Mouse (Mus musculus) neutrophil, adult 5-6 weeks (primary cell): ENCODE results near the gene Lst1. TPM values are rescaled to one million over a fixed set of nuclear protein-coding genes. Genes with fewer than 3 reads are reported as not detected.

Experiments
- ATAC-seq: fragments of 151-379, 151-347 bp; 2 replicates; pipeline ENCODE4 v1.8.0; 2017; ENCODE audit warnings: mild to moderate bottlenecking, moderate TSS enrichment; ENCODE audit not compliant: insufficient number of reproducible peaks, poor library complexity, low FRiP score, severe bottlenecking; ENCODE audit errors: extremely low read depth
- total RNA-seq: library from RNA; stranded (forward); fragments of 200-1000 nt; gene quantifications from 2 replicates; pipeline ENCODE4 v1.2.3, GENCODE M21; 2017

Lst1 gene
- total RNA-seq, 1 experiment from 2014 or later = 534 TPM

- ATAC-seq = no peak
These were observed 24.8 kb upstream of the Lst1 start for GRCm38 (mm10) chr17:35213071-35213470.

DNA sequence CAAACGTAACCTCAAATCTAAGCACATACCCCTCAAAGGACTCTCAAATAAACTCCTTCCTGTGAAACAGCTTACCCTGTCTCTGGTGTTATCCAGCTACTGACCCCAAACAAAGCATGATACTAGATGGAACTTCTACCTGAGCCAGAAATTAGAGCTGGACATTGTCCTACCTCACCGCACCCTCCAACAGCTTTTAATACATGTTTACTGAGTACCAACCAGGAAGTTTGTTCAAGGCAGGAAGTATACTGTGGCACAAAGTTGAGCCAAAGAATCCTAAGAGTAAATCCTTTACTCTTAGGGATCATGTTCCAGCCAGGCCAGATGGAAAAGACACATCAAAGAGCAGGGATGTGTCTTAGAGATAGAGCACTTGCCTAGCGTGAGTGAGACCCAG is 22.4 kb upstream of the Lst1 start:
- no peak for ATAC-seq

- ATAC-seq = peak; percentile 81
These were observed 21.7 kb upstream of the Lst1 start for GRCm38 (mm10) chr17:35209785-35210535.

DNA sequence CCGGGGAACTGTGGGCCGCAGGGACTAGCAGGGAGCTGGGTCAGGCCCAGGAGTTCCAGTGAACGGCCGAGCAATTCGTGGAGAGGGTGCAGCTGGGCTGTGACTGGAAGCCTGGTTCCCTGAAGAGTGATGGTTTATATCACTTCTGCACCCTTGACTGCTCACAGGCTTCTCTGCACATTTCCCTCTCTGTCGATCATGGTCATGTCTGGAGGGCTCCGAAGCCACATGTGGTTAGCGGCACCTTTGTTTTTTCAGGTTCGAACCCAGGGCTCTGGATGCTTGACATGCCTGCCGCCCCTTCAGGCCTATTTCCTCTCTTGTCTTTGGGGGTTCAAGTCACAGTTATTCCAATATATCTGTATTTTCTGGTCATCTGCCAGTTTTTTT is 17.1 kb upstream of the Lst1 start:
- ATAC-seq = no peak

DNA sequence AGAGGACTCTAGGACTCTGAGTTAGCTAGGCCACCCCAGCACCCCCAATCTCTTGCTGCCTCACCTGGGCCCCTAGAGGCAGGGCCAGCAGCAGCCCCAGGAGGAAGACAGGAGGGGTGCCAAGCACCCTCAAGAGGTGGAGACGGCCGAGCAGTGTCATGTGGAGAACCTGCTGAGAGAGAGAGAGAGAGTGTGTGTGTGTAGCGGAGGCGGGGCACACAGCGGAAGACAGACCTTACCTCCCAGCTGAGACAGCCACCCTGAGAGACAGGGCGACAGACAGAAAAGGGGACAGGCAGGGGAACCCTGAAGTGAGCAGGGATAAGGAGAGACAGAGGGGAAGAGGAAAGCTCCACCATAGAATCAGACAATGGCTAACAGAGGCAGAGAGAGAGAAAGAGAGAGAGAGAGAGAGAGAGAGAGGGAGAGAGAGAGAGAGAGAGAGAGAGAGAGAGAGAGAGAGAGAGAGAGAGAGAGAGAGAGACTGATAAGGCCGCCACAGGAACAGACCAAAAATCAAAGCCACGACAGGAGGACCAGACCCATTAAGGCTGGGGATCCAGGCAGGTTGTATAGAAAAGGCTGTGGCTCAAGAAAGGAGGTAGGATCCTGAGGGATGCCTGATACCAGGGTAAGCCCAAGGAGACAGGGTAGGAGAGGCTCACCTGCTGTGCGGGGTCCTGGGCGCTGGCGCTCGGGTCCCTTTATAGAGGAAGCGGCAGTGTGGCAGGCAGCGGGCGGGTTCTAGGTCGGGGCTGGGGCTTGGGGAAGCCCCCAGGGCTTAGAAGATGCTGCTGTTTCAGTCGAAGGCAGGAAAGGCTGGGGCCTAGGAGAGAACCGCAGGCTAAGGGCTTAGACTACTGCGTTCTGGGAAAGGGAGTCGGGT is 16.5 kb upstream of the Lst1 start, which contains the start of gene Lta:
Gene Lta (minus strand): TSS at position 858 of the 886 bp plus-strand sequence.
- peak; percentile 64 for ATAC-seq

- no peak for ATAC-seq
These were observed 14.2 kb upstream of the Lst1 start for GRCm38 (mm10) chr17:35202442-35202841.

DNA sequence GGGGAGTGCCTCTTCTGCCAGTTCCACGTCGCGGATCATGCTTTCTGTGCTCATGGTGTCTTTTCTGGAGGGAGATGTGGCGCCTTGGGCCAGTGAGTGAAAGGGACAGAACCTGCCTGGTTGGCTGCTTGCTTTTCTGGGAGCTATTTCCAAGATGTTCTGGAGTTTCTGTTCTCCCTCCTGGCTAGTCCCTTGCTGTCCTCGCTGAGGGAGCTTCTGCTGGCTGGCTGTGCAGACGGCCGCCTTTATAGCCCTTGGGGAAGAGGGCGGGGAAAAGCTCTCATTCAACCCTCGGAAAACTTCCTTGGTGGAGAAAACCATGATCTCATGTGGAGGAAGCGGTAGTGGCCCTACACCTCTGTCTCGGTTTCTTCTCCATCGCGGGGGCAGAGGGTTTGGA is 13.5 kb upstream of the Lst1 start, which contains the start of gene Tnf:
Gene Tnf (minus strand): TSS at position 221 of the 400 bp plus-strand sequence.
- peak; percentile 13; the same call in 1 of the 2 replicates for ATAC-seq

DNA sequence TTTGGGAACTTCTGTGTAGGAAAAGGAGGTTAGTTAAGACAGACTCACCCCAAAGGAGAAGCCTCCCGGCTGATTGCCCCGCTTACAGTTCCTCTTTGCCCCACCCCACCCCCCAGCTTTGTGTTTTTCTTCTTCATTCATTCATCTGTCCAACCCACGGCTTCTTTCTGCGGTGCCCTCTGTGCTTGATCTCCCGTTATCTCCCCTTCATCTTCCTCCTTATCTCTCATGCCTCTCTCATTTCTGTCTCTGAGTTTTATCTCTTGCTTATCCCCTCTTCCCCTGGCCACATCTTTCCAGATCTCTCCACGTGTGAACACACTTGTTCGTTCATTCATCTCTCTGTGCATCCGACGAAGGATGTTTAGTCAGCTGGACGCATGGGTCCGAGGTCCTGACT is 12.9 kb upstream of the Lst1 start:
- no peak for ATAC-seq

DNA sequence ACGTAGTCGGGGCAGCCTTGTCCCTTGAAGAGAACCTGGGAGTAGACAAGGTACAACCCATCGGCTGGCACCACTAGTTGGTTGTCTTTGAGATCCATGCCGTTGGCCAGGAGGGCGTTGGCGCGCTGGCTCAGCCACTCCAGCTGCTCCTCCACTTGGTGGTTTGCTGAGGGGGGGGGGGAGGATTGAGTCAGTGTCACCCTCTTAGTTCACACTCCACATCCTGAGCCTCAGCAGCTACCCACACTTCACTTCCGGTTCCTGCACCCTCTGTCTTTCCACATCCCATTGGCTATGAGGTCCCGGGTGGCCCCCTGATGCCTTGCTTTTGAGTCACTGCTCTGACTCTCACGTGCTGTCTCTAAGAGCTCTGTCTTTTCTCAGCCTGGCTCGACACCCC is 12.2 kb upstream of the Lst1 start:
- ATAC-seq = peak; percentile 67

GRCm38 (mm10) chr17:35198946-35199345 is 10.7 kb upstream of the Lst1 start:
- ATAC-seq = no peak

- no peak for ATAC-seq
These were observed 9.8 kb upstream of the Lst1 start for GRCm38 (mm10) chr17:35198029-35198428.

DNA sequence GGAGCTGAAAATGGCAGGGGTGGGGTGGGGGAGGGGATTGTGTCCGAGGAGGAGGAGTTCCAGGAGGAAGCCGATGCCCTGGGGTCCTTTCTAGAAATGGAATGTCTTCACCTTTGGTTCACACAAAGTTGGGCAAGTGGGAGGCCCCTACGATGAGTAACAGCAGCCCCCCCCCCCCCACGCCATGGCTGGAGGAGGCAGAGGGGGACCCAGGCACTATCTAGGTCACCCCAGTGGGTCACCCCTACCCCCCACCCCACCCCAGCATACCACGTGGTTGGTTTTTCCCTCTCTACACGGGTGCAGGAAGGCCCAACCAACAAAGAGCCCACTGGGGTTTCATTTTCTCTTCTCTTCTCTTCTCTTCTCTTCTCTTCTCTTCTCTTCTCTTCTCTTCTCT is 8.9 kb upstream of the Lst1 start:
- ATAC-seq = no peak

- ATAC-seq = no peak
These were observed 8.0 kb upstream of the Lst1 start for GRCm38 (mm10) chr17:35196321-35196641.

DNA sequence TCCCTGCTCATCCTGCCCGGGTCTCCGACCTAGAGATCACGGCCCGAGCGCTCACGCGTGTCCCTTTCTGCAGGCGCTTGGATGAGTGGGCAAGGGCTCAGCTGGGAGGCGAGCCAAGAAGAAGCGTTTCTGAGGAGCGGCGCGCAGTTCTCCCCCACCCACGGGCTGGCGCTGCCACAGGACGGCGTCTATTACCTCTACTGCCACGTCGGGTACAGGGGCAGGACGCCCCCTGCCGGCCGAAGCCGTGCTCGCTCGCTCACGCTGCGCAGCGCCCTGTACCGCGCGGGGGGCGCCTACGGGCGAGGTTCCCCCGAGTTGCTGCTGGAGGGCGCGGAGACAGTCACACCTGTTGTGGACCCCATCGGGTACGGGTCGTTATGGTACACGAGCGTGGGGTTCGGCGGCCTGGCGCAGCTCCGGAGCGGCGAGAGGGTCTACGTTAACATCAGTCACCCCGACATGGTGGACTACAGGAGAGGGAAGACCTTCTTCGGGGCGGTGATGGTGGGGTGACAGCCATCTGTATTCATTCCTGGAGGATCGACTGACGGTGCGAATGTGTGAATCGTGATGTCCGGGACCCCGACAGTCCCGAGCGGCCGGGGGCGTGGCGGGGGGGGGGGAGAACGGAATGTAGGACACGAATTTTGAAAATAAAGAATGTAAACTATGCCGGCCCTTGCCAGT is 7.5 kb upstream of the Lst1 start:
- peak; percentile 63 for ATAC-seq

GRCm38 (mm10) chr17:35194844-35195630 is 6.8 kb upstream of the Lst1 start:
- no peak for ATAC-seq

DNA sequence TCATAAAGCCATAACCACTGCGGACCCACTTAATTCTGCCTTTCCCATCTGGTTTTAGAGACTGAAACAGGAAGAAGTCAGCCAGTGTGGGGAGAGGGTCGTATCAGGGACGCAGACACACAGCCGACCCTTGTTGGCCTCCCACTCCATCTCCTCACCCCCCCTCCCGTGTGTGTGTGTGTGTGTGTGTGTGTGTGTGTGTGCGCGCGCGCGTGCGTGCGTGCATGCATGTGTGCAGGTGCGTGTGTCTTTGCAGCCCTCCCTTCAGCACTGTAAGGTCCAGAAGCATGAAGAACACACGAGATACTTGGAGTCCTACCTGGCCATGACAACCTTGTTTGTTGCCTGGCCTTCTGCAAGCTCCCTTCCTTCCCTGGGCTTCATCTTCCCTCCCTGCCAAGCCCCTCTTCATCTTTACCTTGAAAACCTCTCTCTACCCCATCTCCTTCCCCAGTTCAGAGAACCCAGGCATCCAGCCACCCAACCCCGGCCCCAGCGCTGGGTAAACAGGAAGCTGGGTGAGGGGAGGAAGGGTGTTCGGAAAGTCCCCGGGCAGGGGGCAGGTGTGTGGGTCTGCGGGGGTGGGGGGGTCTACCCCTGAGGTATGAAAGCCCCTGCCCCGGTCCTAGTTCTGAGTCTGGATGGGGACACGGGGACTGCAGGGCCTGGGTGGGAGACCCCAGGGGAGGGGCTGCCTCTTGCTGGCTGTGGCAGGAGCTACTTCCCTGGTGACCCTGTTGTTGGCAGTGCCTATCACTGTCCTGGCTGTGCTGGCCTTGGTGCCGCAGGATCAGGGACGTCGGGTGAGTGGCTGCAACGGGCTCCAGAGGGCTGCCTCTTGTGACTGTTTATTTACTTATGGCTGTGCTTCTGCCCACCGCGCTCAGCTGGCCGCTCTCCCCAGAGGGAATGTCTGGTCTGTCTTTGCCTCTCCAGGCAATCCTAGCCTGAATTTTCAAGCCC is 5.9 kb upstream of the Lst1 start, which contains the start of gene Ltb:
Gene Ltb (plus strand): TSS at position 559 of the 963 bp plus-strand sequence.
- ATAC-seq = peak; percentile 40

DNA sequence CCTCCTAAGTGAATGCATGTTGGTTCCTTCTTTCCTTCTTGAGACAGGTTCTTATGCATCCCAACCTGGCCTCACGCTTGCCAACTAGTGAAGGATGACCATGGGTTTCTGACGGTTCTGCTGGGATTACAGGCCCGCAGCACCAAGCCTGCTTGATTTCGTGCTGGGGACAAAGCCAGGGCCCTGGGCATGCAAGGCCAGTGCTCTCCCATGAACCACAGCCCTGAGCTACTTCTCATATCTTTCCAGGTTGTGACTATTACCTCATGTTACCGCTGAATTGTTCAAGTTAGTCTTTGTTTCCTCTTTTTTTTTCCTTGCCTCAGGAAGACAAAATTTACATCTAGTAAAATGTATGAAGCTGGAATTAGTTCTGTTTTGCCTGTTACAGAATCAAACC is 4.7 kb upstream of the Lst1 start:
- no peak for ATAC-seq

DNA sequence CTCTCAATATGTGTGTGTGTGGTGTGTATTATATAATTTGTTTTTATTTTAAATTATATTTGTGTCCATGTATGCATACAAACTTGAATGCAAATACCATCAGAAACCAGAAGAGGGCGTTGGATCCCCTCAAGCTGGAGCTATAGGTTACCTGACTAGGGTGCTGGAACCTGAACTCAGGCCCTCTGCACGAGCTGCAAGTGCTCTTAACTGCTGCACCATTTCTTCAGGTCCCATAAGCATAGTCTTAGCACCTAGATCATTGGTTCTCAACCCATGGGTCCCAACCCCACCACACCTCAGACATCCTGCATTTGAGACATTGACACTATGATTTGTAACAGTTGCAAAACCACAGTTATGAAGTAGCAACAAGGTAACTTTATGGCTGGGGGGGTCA is 3.5 kb upstream of the Lst1 start:
- no peak for ATAC-seq
